Mouse (Mus musculus) NIH3T3 (cell line): ENCODE results near the gene Trim46.

Experiments
- DNase-seq: peaks from one replicate; pipeline ENCODE4 v3.0.0-alpha.2; 2012; ENCODE audit warnings: low read depth

Trim46 gene

DNA sequence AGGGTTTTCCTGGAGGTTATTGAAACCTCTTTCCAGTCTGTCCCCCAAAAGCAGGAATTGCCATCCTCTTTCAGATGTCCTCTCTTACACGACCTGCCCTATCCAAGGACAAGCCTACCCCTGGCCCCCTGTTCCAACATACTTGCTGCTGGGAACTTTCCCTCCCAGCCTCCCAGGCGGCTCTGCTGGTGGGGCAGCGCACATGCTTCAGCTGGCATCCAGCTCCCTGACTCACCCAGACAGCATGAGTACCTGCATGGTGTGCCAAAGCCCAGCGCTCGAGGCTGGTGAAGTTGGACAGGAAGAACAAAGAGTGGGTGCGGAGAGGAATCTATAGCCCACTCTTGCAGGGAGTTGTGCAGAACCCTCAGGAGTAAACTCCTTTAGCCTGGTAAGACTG lies 24.8 kb upstream of the Trim46 start:
- peak; percentile 88 for DNase-seq

DNA sequence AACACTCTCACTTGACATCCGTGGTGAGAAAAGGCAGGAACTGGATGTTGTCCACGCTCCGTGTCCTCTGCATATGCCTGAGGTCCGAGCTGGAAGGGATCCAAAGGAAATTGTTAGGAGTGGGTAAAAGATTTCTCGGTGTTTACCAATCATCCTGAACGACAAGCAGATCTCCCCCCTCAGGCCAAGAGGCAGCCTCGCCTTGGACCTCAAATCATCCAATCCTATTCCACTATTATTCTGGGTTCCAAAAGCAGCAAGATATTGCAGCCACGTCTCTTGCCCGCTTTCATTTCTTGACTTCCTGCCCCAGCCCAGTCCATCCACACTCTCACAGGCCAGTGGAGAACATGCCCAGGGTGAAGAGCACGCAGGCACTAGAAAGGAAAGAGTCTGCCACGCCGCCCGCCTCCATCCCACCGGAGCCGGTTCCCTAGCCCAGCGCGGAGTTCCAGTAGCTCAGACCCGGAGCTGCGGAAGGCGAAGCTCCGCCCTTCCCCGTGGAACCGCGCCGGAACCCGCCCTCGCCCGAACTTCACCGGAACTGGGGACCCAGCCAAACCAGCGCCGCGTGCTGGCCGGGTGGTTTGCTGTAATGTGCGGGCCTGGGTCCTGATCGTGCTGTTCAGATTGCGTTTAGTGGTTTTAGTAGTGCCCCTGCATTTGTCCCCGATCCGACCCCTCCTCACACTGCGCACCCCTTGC lies 24.1 kb upstream of the Trim46 start, which contains the start of gene Slc50a1:
TSS of gene Slc50a1 (minus strand) at position 520 of the 705 bp plus-strand sequence.
- peak; percentile 86 for DNase-seq

DNA sequence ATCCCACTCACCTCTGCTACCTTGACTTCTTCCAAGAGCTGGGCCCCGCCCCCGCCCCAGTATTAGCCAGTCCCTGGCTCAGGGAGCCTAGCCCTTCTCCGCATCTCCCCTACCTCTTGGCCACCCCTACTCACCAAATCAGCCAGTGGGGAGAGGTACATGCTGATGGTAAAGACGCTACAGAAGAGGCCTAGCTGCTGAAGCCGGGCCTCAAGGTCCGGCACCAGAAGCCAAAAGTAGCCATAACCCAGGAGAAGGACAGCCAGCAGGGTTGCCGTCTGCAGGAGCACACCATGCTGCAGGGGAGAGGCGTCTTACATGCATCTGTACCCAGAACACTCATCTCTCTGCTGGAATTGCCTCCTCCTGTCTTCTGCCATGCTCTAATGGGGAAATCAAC lies 22.8 kb upstream of the Trim46 start:
- no peak for DNase-seq

DNA sequence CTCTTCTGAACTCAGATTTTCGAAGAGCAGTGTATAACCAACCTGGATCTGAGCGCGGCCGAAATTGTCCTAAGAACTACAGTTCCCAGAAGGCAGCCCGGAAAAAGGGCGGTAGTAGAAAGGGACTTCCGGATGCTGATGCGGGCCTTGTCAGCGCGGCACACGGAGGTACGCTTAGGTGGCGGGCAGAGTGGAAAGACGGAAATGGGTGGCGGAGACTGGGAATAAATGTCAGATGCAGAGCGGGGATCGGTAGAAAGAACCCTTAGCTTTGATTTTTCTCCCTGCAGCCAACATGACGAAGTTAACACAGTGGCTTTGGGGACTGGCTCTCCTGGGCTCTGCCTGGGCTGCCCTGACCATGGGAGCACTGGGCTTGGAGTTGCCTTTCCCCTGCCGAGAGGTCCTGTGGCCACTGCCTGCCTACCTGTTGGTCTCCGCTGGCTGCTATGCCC lies 20.4 kb upstream of the Trim46 start:
- peak; percentile 86 for DNase-seq

- no peak for DNase-seq
Measured at GRCm38 (mm10) chr3:89262417-89262816, 16.3 kb upstream of the Trim46 start.

- DNase-seq: no peak
Measured at GRCm38 (mm10) chr3:89260211-89260610, 14.1 kb upstream of the Trim46 start.

DNA sequence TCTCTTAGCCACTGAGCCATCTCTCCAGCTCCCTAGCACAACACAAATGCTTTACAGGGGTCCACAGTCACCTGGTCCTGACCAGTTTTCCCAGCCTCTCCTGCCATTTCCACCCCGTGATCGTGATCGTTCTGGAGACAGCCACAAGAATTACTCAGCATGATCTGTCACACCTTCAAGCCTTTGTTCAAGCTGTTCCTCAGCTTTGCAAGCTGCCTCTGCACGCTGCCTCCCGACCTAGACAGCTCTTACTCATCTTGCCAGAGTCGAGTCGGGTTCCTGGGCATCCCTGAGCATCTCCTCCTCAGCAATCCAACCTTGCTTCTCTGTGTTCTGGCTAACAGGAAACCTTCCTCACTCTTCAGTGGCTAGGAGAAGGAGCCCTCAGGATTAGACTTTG lies 13.0 kb upstream of the Trim46 start, which contains the start of gene Dpm3:
TSS of gene Dpm3 (plus strand) at position 283 of the 400 bp plus-strand sequence.
- no peak for DNase-seq

- peak; percentile 58 for DNase-seq
Measured at GRCm38 (mm10) chr3:89256177-89256576, 10.1 kb upstream of the Trim46 start.

DNA sequence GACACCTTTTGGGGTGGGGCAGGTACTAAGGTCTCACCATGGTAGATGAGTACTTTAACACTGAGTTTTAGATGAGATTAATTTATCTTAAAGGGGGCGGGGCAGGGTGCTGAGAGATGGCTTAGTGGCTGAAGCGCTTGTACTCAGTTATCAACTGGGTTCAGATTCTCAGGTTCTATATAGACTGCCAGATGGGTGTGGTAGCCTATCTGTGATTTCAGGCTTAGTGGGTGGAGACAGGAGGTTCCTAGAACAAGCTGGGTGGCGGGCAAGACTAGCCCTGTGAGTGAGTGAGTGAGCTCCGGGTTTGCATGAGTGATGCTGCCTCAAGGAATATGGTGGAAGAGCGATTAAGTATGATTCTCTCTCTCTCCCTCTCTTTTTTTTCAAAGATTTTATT lies 8.9 kb upstream of the Trim46 start:
- DNase-seq: no peak

DNA sequence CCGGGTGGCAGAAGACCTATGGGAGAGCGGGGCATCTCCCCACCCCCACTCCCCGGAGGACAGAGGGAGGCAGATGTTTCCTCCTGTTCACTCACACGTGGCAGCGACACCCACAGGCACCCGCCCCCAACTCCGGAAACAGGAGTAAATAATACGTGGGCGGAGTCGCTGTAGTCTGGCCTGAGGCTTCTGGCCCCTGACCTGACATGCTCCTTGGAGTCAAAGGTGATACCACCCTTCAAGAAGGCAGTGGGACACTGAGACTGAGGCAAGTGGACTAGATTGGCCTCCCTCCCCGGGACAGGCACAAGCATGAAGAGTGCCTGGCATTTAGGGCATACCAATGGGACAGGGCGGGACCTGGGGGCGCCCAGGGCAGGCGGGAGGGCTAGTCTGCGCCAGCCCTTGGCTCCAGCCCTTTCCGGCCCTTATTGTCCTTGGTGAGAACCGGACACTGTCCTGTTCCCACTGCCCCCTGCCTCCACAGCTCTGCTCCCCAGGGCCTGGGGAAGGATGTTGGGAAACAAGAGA lies 5.3 kb upstream of the Trim46 start:
- DNase-seq: no peak

- DNase-seq: peak; percentile 76
Measured at GRCm38 (mm10) chr3:89250435-89251040, 4.4 kb upstream of the Trim46 start.

GRCm38 (mm10) chr3:89247466-89247865 lies 1.4 kb upstream of the Trim46 start:
- no peak for DNase-seq

GRCm38 (mm10) chr3:89245688-89246171 lies 379 bp downstream of the Trim46 start, which contains the start of gene Krtcap2:
Gene Krtcap2 (plus strand): TSS chr3:89245966.
- peak; percentile 86 for DNase-seq

GRCm38 (mm10) chr3:89244982-89245687 lies 974 bp downstream of the Trim46 start:
- DNase-seq: peak; percentile 77

DNA sequence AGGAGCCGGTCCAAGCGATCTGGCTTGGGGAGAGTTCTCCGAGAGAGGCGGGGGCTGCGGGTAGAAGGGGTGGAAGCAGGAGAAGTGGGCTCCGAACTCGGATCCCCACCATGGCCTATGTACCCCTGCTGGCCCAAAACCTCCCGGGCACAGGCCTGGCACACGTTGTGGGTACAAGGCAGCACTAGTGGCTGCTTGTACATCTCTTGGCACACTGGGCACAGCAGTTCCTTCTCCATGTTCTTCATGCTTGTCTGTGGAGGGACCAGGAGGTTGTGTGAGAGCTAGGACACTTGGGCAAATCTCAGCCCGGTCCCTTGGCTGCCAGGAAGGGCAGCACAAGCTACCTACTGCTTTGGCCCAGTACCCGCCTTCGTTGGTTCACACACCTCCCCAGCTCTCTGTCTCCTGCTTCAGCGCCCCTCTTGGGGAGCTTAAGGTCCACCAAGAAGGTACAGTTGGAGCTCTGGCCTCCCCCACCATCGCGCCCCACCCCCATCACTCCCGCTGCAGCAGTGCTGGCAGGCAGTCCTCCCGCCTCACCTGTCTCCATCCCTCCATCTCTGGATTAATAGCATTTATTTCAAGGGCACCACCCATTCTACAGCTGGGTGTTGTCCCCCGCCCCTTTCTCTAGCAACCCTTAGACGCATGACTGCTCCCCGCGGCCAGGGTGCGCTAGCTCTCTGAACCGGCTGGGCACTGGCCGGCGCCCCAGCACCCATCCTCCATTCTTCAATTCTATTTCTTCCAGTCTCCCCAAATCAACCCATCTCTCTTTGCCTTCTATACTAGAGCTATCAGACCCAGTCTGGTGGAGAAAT lies 1.7 kb downstream of the Trim46 start:
- DNase-seq: peak; percentile 79

- peak; percentile 39 for DNase-seq
Measured at GRCm38 (mm10) chr3:89243609-89244008, 2.5 kb downstream of the Trim46 start.

GRCm38 (mm10) chr3:89242331-89242895 lies 3.7 kb downstream of the Trim46 start:
- peak; percentile 78 for DNase-seq

DNA sequence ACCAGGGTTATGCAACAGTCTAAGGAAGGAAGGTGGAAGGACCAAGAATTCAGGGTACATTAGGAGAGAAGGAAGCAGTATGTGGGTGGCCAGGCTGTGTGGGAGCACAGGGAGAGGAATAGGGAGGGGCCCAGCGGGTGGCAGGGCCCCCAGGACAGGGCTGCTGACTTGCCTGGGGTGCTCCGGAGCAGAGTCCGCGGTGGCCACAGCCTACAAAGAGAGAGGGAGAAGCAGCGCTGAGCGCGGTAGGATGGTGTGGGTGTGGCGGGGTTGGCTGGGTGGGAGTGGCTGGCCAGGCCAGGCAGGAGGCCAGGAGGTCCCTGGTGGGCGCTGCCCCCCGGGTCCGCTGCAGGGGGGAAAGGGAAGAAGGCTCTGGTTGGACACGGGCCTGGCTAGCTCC lies 7.6 kb downstream of the Trim46 start:
- DNase-seq: no peak

- no peak for DNase-seq
Measured at GRCm38 (mm10) chr3:89237682-89238081, 8.4 kb downstream of the Trim46 start.

- no peak for DNase-seq
Measured at GRCm38 (mm10) chr3:89236516-89236915, 9.6 kb downstream of the Trim46 start.

DNA sequence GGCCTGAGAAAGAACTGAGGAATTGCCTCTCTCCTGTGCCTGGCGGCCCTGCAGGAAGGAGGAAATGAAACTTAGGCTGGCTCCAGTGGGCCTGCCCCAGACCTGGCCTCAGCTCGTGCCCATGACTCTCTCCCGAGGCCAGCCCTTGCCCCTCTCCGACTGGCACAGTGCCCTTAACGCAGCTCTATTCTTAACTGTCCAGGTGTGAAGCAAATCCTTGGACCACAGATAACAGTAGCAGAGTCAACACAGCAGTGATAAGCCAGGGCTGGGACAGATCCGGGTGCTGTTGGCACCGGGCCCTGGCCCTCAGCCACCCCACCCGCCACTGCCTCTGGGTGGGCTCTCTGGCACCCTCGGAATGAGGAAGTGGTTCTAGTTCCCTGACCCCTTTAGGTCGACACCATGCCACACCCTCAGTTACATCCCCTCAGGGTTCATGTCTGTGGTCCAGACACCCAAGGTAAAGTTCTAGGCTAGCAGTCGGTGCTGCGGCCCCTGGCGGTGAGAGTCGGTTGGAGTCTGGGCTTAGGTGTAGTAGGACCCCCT lies 12.5 kb downstream of the Trim46 start:
- no peak for DNase-seq
